Mouse (Mus musculus) fat pad, adult 2 months (tissue): ENCODE data around the gene Slc12a7.

Experiments
- DNase-seq: peaks from one replicate; pipeline ENCODE4 v3.0.0-alpha.2; 2011; ENCODE audit warnings: low read depth, low spot score; ENCODE audit errors: extremely low read depth

The Slc12a7 gene

DNA sequence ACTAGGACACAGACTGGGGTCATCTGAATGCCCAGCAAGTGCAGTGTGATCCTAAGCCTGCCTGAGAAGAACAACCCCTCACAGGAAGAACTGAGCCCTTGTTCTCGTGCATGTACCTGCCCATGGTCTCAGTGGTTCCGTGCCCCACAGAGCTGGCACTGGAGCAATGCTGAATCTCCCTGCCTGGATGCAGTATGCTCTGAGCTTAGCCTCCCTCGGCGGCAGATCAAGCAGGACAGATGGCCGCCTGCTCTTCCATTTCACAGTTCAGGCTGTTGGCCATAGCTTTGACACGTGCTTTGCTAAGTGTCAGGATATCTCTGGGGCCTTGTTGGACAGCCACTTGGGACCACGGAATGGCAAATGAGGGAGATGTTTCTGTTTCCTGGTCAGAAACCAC lies 81.3 kb downstream of the Slc12a7 start:
- DNase-seq: no peak

DNA sequence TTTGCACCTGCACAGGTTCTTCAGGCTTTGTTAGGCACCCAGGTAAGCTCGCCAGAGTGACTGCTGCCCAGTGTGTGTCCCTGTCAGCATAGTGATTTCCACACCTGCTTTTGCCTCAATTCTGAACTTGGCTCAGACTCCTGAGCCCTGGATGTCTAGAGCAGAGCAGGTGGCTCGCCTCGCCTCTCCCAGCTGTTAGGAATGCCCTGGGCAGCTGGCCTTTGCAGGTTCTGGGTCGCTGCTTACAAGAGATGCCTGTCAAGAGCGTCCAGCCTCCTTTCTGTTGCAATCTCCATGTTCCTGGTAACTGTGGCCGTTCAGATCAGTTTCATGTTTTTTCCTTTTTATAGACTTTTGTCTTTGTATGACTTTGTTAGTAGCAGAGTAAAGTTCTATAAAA lies 83.4 kb downstream of the Slc12a7 start:
- peak; percentile 47 for DNase-seq

DNA sequence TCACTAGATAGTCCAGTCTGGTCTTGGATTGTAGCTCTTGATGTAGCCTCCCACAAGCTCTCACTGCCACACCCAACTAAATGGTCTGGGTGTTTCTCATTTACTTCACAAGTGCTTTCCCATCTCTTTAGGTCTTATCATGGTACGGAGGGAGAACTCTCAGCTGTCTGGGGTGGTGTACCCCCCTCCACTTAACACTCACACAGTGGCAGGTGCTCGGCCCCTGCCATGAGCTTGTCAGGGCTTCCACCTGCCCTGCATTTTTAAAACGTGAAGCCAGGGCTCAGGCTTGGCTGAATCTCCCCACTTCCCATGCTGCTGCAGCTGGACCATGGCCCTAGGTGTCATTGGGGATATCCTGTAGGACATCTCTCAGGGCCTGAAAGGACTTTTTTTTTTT lies 86.0 kb downstream of the Slc12a7 start:
- DNase-seq: no peak

DNA sequence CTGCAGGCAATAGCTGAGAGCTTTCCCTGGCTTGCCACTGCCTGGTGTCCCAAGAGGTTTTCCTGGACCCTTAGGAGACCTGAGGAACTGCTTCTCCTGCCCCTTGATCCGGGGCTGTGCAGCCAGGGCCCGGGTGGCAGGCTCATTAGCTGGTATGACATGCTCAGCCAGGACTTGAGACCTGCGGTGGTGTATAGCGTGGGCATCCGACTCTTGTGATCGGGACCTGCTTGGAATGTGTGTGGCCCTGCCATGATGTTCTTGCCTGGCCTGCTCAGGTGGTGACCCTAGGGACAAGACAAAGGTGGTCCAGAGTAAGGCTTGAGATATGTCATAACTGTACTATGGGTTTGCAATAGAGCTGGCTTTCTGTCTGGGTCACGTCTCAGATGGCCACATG lies 88.4 kb downstream of the Slc12a7 start:
- DNase-seq: no peak

DNA sequence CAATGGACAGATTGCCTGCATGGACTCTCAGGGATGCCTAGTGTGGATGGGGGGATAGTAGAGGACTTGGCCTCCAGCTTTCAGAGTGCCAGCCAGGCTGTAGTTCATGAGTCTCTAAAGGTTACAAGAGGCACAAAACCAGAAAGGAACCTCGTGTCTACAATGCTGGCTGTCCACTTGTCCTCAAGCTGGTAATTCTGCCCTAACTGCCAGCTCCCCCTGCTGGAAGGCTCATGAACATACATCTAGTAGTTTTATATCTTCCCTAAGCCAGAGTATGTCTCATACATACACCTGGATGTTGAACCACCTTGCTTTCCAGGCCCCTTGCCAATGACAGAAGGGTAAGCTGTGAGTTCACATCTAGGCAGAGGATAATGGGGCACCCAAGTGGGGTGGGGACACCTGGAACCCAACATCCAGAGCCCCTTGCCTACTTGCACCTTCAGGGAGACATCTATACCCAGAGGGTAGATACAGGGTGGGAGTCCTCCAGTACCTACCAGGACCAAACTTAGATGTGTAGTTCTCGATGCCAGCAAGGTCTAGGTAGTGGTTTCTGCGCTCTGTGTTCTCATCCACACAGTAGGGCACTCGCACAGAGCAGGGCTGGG lies 89.4 kb downstream of the Slc12a7 start:
- no peak for DNase-seq

DNA sequence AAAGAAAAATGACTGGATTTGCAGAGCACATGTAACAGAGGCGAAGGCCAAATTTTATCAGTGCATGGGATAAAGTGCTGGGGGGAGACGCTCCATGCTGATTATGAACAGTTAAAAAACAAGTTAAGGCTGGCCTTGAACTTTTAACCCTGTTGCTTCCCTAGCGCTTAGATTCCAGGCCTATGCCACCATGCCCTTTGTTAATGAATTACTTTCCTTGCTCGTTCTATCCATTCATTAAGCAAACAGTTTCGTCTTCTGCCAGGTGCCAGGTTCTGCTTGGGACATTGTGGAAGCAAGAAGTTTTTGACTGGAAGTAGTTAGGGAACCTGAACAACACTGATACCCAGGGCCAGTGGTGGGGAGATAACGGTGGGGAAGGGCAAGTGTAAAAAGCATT lies 90.8 kb downstream of the Slc12a7 start:
- no peak for DNase-seq

DNA sequence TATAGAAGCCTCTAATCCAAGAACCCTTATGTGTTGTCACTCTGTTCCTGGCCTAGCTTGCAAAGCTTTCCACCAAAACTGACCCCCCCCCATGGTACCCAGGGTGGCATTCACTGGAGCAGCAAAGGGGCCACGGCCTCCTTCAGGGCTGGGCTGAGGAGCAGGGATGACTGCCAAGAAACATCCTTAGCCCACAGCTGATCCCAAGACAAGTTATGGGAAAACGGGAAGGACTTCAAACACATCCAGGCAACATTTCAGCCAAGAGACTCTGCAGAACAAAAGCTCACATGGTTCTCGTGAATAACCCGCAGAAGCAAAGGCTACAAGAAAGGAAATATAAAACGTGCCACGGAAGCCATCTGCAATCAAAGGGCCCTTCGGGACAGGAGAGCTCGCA lies 94.3 kb downstream of the Slc12a7 start:
- DNase-seq: no peak

DNA sequence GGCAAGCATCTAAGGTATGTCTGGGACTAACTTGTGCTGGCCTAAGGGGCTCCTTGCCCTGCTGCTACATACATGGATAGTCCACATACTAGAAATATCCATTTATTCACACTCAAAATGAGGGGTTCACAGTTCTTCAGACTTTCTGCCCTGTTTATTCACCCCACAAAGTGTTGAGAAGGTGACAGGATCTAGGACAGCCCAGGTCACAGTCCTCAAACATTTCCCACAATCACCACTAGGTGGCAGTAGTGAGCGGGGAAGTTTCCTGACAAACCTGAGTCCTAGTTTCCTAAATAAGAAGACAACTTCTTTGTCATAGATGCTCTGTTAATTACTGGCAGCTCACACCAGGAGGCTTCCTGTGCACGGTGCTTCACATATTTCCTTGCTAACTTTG lies 98.6 kb downstream of the Slc12a7 start:
- no peak for DNase-seq

DNA sequence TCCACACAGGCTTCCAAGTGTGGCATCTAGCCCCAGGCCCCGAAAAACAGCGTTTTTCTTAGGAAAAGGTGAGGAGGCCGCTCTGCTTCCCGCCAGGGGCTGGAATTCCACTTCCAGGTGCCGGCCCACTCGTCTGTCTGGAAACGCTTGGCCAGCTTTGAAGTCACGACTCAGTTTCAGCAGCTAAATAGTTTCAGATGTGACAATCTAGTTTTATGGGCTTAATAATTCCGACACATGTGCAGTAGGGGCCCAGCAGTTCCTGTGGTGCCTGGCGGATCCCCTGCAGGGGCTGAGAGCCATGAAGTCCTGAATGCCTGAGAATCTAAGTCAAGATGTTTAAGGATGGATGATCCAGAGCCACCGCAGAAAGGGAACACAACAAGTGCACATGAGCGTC lies 100.9 kb downstream of the Slc12a7 start:
- DNase-seq: no peak

DNA sequence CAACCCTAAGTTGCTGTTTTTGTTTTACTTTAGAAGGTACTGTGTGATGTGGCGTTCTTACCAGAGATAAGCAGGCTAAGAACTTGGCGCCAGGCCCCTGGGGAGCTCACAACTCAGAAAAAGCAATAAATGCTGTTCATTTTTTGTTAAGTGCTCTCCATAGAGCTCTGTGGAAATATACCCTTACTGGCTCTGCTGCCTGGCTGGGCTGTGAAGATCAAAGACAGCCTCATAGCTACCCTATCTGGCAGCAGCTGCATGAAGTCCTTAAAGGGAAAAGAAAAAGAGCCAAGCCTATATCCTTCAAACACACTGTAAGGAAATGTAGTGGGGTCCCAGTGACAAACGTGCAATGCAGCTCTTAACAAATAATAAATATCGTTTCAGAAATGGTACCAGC lies 102.9 kb downstream of the Slc12a7 start:
- DNase-seq: no peak

DNA sequence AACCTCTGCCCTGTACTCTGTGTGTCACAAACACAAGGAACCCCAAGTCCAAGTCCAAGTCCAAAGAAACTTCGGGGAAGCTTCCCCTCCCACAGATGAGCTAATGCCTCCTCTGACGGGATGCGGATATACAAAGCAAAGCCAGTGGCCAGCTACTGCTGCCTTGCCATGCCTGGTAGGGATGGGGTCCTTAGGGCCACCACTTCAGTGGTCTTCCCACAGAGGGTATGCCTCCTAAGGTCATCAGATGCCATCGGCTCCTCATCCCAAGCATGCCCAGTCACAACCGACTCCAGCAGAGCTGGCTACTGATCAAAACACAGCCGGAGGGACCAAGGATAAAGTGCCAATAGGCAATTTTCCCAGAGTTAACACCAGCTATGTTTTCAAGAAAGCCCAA lies 103.6 kb downstream of the Slc12a7 start:
- no peak for DNase-seq

DNA sequence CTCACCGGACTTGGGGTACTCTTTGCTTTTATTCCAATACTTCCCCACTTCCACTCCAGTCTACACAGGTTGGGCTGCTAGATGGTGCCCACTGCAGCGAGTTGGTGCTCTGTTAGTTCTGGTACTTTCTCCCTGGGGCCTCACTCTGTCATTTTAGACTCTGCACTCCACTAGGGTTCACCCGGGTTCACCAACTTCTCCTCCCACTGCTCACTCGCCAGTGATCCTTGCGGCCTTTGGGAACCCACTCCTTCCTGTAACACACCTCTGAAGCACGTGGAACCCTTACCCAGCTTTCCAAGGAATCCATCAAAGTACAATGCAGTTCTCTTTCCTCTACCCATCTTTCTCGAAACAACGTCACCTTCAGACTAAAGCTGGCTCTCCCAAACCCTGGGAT lies 104.8 kb downstream of the Slc12a7 start:
- no peak for DNase-seq

DNA sequence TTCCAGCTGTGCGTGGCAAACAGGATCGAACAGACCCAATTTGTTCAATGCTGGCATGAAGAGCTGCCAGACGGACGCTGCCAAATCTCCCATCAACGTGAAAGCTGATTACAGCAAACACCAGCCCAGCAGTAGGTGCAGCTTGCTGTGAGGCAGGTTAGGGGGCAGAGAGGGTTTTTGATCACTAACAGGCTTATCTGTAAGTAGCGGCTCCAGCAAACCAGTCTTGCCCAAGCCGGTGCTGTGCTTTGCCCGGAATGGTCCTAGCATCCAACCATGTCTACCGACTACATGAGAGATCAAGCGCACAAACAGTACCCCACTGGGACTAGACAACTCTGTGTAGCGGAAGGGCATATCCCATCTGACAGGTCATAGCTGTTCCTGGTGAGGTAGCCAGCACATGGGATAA lies 106.2 kb downstream of the Slc12a7 start:
- DNase-seq: no peak

DNA sequence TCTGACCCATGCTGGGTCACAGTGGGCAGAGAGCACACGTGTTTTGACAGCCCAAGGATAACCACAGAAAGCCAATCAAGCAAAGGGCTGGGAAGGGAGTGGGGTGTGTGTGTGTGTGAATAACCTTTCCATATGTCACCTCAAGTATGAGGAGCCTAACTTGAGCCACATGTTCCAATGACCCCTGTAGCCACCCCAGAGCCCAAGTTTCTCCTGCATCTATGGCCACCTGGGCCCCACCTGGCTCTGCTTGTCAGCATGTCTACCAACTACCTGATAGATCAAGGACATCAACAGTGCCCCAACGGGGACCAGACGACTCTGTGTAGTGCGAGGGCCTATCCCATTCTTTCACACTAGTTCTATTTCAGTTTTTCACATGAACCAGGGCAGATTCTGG lies 106.8 kb downstream of the Slc12a7 start:
- no peak for DNase-seq

DNA sequence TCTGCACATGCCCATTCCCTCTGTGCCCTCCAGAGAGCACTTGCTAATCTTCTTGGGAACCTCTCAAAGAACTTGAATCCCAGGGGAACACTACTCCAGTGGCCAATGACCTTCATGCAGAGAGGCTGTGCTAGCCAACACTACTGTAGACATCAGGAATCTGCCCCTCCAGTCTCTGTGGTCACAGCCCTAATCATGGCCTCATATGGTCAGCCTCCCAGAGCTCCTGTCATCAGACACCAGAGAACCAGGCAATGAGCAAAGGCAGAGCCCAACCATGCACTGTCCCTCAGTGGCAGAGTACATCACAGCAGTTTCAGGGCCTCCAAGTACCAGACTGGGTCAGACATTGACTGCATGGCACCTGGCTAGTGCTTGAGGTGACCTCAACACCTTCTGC lies 109.8 kb downstream of the Slc12a7 start:
- DNase-seq: no peak

DNA sequence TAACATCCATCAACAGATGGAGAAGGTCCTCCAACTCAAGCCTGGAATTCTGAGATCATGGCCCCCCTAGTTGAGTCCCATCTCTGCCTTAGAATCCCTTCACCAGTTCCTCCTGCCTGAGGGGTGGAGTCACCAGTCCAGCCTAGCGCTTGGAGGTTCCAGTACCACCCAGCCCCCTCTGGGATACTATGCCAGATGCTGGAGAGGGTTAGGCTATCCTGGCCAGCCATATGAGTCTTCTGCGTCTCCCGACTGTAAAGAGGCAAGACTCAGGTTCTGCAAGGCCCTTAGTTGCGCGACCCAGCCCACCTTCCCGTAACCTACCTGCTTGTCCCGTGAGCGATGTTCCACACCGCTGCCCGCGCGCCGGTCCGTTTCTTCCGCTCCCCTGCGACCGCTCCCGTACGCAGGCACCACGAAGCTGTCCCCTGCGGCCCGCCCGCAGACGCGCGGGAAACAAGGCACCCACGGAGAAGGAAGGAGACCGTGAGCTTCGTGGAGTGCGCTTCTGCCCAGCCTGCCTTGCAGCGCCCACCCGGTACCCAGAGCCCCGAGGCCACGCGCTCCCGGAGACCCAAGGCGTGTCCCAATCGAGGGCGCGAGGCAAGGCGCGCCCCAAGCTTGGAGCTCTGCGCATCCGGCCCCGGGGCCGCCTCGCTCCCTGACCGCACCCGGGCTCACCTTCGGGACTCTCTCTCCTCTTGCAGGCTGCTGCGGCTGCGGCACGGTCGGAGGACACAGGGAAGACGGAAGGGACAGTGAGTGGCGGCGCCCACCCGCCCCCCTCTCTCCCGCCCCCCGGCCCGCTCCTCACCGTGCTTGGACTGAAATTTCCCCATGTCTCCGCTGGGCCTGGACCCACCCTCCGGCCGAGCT lies 113.9 kb downstream of the Slc12a7 start:
- no peak for DNase-seq

DNA sequence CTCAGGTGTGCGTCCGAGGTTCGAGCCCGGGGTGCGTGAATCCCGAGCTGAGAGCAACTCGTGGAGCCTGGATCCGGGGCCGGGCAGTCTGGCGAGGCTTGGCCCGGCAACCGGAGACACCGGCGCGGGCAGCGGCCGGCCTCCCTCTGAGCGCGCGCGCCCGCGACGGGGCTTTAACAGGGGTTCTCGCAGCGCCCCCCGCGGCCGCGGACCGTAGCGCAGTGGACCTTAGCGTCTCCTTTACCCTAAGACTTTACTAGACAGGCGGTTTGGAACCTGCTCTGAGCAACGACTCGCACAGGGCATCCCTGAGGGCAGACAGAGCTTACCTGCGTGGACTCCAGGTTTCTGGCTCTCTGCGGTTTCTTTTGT lies 114.6 kb downstream of the Slc12a7 start, which contains the start of gene Nkd2:
Nkd2 (minus strand) TSS at position 167 of the 372 bp plus-strand sequence.
- no peak for DNase-seq
